Mouse (Mus musculus): ENCODE measurements around the gene Trim29. TPM values are rescaled to one million over a fixed set of nuclear protein-coding genes. Genes with fewer than 3 reads are reported as not detected.

Gene Trim29
- total and polyA plus RNA-seq, 2 experiments from 2014 or later: 0.12 to 2.4 TPM

- DNase-seq (ENCODE audit: low spot score) (no peak), ATAC-seq (ENCODE audit: low FRiP score) (no peak)
- Histone ChIP-seq H3K4me1 (ENCODE audit: insufficient read depth, low read length) (no peaks in the 10 kb centered on the region), H3K36me3 (ENCODE audit: insufficient read depth, low read length) (no peaks in the 10 kb centered on the region), H3K27ac (ENCODE audit: low read depth, low read length) (no peak overlapping the region), H3K4me3 (ENCODE audit: low read depth, low read length) (no peak overlapping the region), H3K27me3 (ENCODE audit: insufficient read depth, low read length) (no peaks in the 10 kb centered on the region), H3K9me3 (ENCODE audit: low read length) (no peaks in the 10 kb centered on the region), H3K4me2 (ENCODE audit: low read depth, low read length, poor library complexity, severe bottlenecking) (no peak overlapping the region), H3K9ac (replicated peaks; ENCODE audit: low read length, poor library complexity, severe bottlenecking) (no peak overlapping the region)
- no peak for TF ChIP-seq CTCF (IDR thresholded peaks at IDR 0.05)
- 87% methylated on average over 3 of the region's 3 CpGs for WGBS
Measured at GRCm38 (mm10) chr9:43368781-43369180, 58.1 kb downstream of the Trim29 start.

GRCm38 (mm10) chr9:43383871-43384270 is 73.2 kb downstream of the Trim29 start:
- DNase-seq (ENCODE audit: low spot score) (no peak), ATAC-seq (ENCODE audit: low FRiP score) (no peak)
- H3K9me3 ChIP-seq (ENCODE audit: low read length): no peaks in the 10 kb centered on the region

GRCm38 (mm10) chr9:43384400-43384799 is 73.8 kb downstream of the Trim29 start:
- ATAC-seq (ENCODE audit: low FRiP score) (no peak), DNase-seq (ENCODE audit: low spot score) (no peak)
- no peak overlapping the region for H3K9ac ChIP-seq (replicated peaks; ENCODE audit: low read length, poor library complexity, severe bottlenecking)
- H3K36me3 ChIP-seq (ENCODE audit: insufficient read depth, low read length): no peaks in the 10 kb centered on the region
- TF ChIP-seq CTCF (IDR thresholded peaks at IDR 0.05): no peak
- no peak overlapping the region for H3K4me3 ChIP-seq (ENCODE audit: low read depth, low read length)
- no peaks in the 10 kb centered on the region for H3K9me3 ChIP-seq (ENCODE audit: low read length)
- no peaks in the 10 kb centered on the region for H3K27me3 ChIP-seq (ENCODE audit: insufficient read depth, low read length)
- H3K4me1 ChIP-seq (ENCODE audit: insufficient read depth, low read length): peaks cover 2% of the 10 kb centered on the region
- no peak overlapping the region for H3K27ac ChIP-seq (ENCODE audit: low read depth, low read length)
- no peak overlapping the region for H3K4me2 ChIP-seq (ENCODE audit: low read depth, low read length, poor library complexity, severe bottlenecking)
- whole genome bisulfite sequencing: 58% methylated on average over 3 of the region's 3 CpGs

More at GRCm38 (mm10) chr9:43383871-43384270, 73.2 kb downstream of the Trim29 start:
- WGBS: 50% methylated on average over 4 of the region's 4 CpGs
- Histone ChIP-seq H3K4me1 (ENCODE audit: insufficient read depth, low read length) (peaks cover 2% of the 10 kb centered on the region), H3K27ac (ENCODE audit: low read depth, low read length) (no peak overlapping the region), H3K27me3 (ENCODE audit: insufficient read depth, low read length) (no peaks in the 10 kb centered on the region), H3K36me3 (ENCODE audit: insufficient read depth, low read length) (no peaks in the 10 kb centered on the region), H3K9ac (replicated peaks; ENCODE audit: low read length, poor library complexity, severe bottlenecking) (no peak overlapping the region), H3K4me3 (ENCODE audit: low read depth, low read length) (no peak overlapping the region), H3K4me2 (ENCODE audit: low read depth, low read length, poor library complexity, severe bottlenecking) (no peak overlapping the region)
- TF ChIP-seq CTCF (IDR thresholded peaks at IDR 0.05): no peak

Other genes starting within 250 kb of the Trim29 start
- 97.1 and 134 TPM in 2 replicates for gene Arhgef12, start 203.6 kb upstream of the Trim29 start, total RNA-seq (2014; rRNA removed)
- gene Arhgef12, start 203.6 kb upstream of the Trim29 start, polyA plus RNA-seq (2015; fragmentation: Nextera tagmentation; extraction: Ambion mirVana): 13.5 and 17.0 TPM in 2 replicates
- 4.9 and 5.1 TPM in 2 replicates for gene Tmem136, start 194.3 kb upstream of the Trim29 start, total RNA-seq (2014; rRNA removed)
- 7.8 and 8.0 TPM in 2 replicates for gene Tmem136, start 194.3 kb upstream of the Trim29 start, polyA plus RNA-seq (2015; fragmentation: Nextera tagmentation; extraction: Ambion mirVana)
- 0.16 TPM in 1 of 2 replicates, not detected in the other for gene Pou2f3, start 100.5 kb upstream of the Trim29 start, total RNA-seq (2014; rRNA removed)
- gene Pou2f3, start 100.5 kb upstream of the Trim29 start, polyA plus RNA-seq (2015; fragmentation: Nextera tagmentation; extraction: Ambion mirVana): not detected in 2 replicates
- gene Oaf, start 70.9 kb upstream of the Trim29 start, total RNA-seq (2014; rRNA removed): 4.7 and 4.9 TPM in 2 replicates
- 4.5 and 4.7 TPM in 2 replicates for gene Oaf, start 70.9 kb upstream of the Trim29 start, polyA plus RNA-seq (2015; fragmentation: Nextera tagmentation; extraction: Ambion mirVana)

All from midbrain, postnatal 0 days (tissue).